Mouse (Mus musculus): ENCODE data around the gene Cdc42ep2. TPM values are rescaled to one million over a fixed set of nuclear protein-coding genes. Genes with fewer than 3 reads are reported as not detected.
A peak's percentile ranks its signal among the peaks of the same experiment; 100 is the strongest.

The Cdc42ep2 gene
- total and polyA plus RNA-seq, 3 experiments, result 0.13 to 0.25 (median 0.20) TPM

GRCm38 (mm10) chr19:5893282-5894001 lies 31.2 kb downstream of the Cdc42ep2 start:
- dilution Hi-C loops (cut with MboI; ENCODE audit: extremely low pct_ligation_motif_present, extremely low pct_unique_long_range_greater_than_20kb, low sequenced_read_pairs) (no loop called here), in situ Hi-C loops (cut with MboI; ENCODE audit: low pct_ligation_motif_present, low pct_unique_long_range_greater_than_20kb, low sequenced_read_pairs) (no loop called here)
- Histone ChIP-seq H3K4me3 (replicated peaks in 1 of 3; ENCODE audit: low read depth in 2 of 3, low read length in 2 of 3, poor library complexity in 1 of 3) (peak overlapping the region in 2 of 3 experiments; percentile 40 to 49), H3K9me3 (replicated peaks; ENCODE audit: low read length) (no peaks in the 10 kb centered on the region), H3K27ac (ENCODE audit: insufficient read depth, low read depth) (no peak overlapping the region), H3K27me3 (replicated peaks) (no peaks in the 10 kb centered on the region), H3K9ac (ENCODE audit: insufficient read depth, low read depth) (peak overlapping the region; percentile 75), H3K4me2 (ENCODE audit: insufficient read depth, low read depth, poor library complexity, severe bottlenecking) (peak overlapping the region; percentile 45), H3K36me3 (replicated peaks in 1 of 2; ENCODE audit: control insufficient read depth in 1 of 2, insufficient read depth in 1 of 2, low read length in 1 of 2) (peaks cover 15 to 59% of the 10 kb centered on the region in 2 experiments), H3K79me2 (replicated peaks; ENCODE audit: control insufficient read depth, extremely low read depth, insufficient read depth, poor library complexity, severe bottlenecking) (no peaks in the 10 kb centered on the region), H3K4me1 (ENCODE audit: control insufficient read depth in 1 of 2, insufficient read depth in 2 of 2) (peaks cover 2 to 21% of the 10 kb centered on the region in 2 experiments; a peak in 2 of 4 replicates)
- no peak for DNase-seq (ENCODE audit: extremely low read depth)
- TF ChIP-seq NELFE (IDR thresholded peaks at IDR 0.05; ENCODE audit: low read depth, low read length) (no peak), ZMIZ1 (IDR thresholded peaks at IDR 0.05; ENCODE audit: low read depth, low read length) (no peak), TCF12 (IDR thresholded peaks at IDR 0.05; ENCODE audit: low read depth, low read length) (no peak), ZNF384 (IDR thresholded peaks at IDR 0.05; ENCODE audit: low read depth, low read length) (no peak), MYC (IDR thresholded peaks at IDR 0.05; ENCODE audit: low read depth, low read length) (no peak), TBP (conservative IDR thresholded peaks at IDR 0.05; ENCODE audit: low read depth, low read length) (no peak), POLR2A (IDR thresholded peaks at IDR 0.05; ENCODE audit: low read depth, low read length) (no peak), ELF1 (IDR thresholded peaks at IDR 0.05; ENCODE audit: low read depth, low read length) (no peak), CHD2 (IDR thresholded peaks at IDR 0.05; ENCODE audit: low read length) (no peak), JUN (IDR thresholded peaks at IDR 0.05; ENCODE audit: insufficient read depth, low read depth, low read length) (no peak), MAX (IDR thresholded peaks at IDR 0.05; ENCODE audit: low read length) (no peak), UBTF (IDR thresholded peaks at IDR 0.05; ENCODE audit: low read depth, low read length) (no peak), MAFK (IDR thresholded peaks at IDR 0.05; ENCODE audit: insufficient replicate concordance, low read length) (no peak), NRF1 (IDR thresholded peaks at IDR 0.05; ENCODE audit: low read depth, low read length) (no peak), RCOR1 (conservative IDR thresholded peaks at IDR 0.05; ENCODE audit: low read depth, low read length) (no peak), KAT2A (IDR thresholded peaks at IDR 0.05; ENCODE audit: insufficient replicate concordance, low read length) (no peak), CTCF (conservative IDR thresholded peaks at IDR 0.05 in 1 of 2, IDR thresholded peaks at IDR 0.05 in 1 of 2; ENCODE audit: low read depth in 2 of 2, low read length in 2 of 2) (no peak), JUND (conservative IDR thresholded peaks at IDR 0.05; ENCODE audit: low read depth, low read length) (no peak)

GRCm38 (mm10) chr19:5892735-5893134 lies 31.9 kb downstream of the Cdc42ep2 start:
- dilution Hi-C loops (cut with MboI; ENCODE audit: extremely low pct_ligation_motif_present, extremely low pct_unique_long_range_greater_than_20kb, low sequenced_read_pairs), result no loop called here

More at GRCm38 (mm10) chr19:5892735-5893134, 31.9 kb downstream of the Cdc42ep2 start:
- TF ChIP-seq E2F4 (IDR thresholded peaks at IDR 0.05; ENCODE audit: insufficient replicate concordance, low read depth, low read length) (no peak), UBTF (IDR thresholded peaks at IDR 0.05; ENCODE audit: low read depth, low read length) (no peak), PAX5 (IDR thresholded peaks at IDR 0.05; ENCODE audit: low read length) (no peak), ZKSCAN1 (IDR thresholded peaks at IDR 0.05; ENCODE audit: borderline replicate concordance, low read depth, low read length) (no peak)
- in situ Hi-C loops (cut with MboI; ENCODE audit: low pct_ligation_motif_present, low pct_unique_long_range_greater_than_20kb, low sequenced_read_pairs), result no loop called here
- peaks cover 10 to 59% of the 10 kb centered on the region in 2 experiments for H3K36me3 ChIP-seq (replicated peaks in 1 of 2; ENCODE audit: control insufficient read depth in 1 of 2, insufficient read depth in 1 of 2, low read length in 1 of 2)
- no peak for DNase-seq (ENCODE audit: extremely low read depth)
- H3K9ac ChIP-seq (ENCODE audit: insufficient read depth, low read depth), result no peak overlapping the region
- no peak overlapping the region for H3K27ac ChIP-seq (ENCODE audit: insufficient read depth, low read depth)
- H3K4me3 ChIP-seq (replicated peaks in 1 of 3; ENCODE audit: low read depth in 2 of 3, low read length in 2 of 3, poor library complexity in 1 of 3), result no peak overlapping the region
- no peaks in the 10 kb centered on the region for H3K27me3 ChIP-seq (replicated peaks)
- H3K9me3 ChIP-seq (replicated peaks; ENCODE audit: low read length), result no peaks in the 10 kb centered on the region
- no peaks in the 10 kb centered on the region for H3K79me2 ChIP-seq (replicated peaks; ENCODE audit: control insufficient read depth, extremely low read depth, insufficient read depth, poor library complexity, severe bottlenecking)
- H3K4me1 ChIP-seq (ENCODE audit: control insufficient read depth in 1 of 2, insufficient read depth in 2 of 2), result peaks cover 2 to 17% of the 10 kb centered on the region in 2 experiments; a peak in 2 of 4 replicates
- H3K4me2 ChIP-seq (ENCODE audit: insufficient read depth, low read depth, poor library complexity, severe bottlenecking), result no peak overlapping the region
